Mouse (Mus musculus): ENCODE results near the gene Avpi1. TPM values are rescaled to one million over a fixed set of nuclear protein-coding genes. Genes with fewer than 3 reads are reported as not detected.
"Not testable (repeated sequence)": the region's sequence is repeated elsewhere in the genome, so short reads cannot be mapped to it uniquely, and the experiment has no call there.

Gene Avpi1
- total RNA-seq, 2 experiments from 2014 or later, result 32.0 to 33.3 TPM

DNA sequence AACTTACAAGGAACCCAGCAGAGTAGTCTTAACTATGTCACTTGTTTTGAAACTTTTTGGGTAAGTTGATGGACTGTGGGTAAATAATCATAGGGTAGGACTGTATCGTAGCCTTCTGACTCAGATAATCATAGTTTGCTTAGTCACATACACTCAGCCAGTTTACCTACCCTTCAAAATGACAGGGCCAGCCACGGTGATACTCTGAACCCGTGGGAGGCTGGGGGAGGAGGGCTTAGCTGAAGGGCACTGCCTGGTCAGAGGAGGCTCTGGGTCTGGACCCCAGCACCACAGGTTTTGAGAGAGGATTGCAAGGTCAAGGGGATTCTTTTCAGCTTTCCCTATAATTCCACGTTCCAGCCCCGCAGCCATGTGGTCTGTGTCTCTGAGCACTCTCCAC is 10.3 kb downstream of the Avpi1 start:
- DNase-seq (ENCODE audit: low spot score in 2 of 2), result no peak

DNA sequence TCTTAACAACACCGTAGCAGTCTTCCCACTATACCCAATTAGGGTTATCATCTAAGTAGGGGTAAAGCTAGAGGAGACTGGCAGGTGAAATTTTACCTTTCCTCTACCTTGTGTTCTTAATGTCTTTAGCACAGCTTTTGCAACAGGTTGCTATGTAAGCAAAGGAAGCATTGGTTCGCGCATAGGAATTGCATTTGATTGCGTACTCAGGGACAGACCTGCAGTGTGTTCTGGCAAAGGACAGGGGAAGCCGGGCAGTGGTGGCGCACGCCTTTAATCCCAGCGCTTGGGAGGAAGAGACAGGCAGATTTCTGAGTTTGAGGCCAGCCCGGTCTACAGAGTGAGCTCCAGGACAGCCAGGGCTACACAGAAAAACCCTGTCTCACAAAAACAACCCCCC is 10.7 kb downstream of the Avpi1 start:
- DNase-seq (ENCODE audit: low spot score in 2 of 2), result no peak

DNA sequence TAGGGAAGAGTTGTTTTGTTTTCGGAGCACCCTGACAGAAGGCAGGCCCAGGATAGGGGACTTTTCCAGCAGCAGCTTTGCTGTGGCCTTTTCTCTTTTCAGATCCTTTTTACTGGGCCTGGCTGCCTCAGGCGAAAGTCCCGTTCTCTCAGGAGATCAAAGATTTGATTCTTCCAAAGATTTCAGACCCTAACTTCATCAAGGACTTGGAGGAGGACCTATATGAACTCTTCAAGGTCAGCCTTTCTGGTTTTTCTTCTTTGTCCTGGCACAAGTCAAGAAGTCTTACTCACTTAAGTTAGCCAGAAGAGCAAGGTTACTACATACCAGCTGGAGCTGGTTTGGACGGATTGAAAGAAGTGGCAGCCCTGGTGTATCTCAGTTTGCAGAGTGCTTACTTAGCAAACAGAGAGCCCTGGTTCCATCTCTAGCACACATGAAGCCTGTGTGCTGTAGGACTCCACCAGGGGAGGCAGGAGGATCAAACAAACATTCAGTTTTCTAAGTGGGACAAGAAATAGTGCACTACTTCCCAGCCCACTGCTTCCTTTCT is 13.0 kb downstream of the Avpi1 start:
- DNase-seq (ENCODE audit: low spot score in 2 of 2), result no peak

DNA sequence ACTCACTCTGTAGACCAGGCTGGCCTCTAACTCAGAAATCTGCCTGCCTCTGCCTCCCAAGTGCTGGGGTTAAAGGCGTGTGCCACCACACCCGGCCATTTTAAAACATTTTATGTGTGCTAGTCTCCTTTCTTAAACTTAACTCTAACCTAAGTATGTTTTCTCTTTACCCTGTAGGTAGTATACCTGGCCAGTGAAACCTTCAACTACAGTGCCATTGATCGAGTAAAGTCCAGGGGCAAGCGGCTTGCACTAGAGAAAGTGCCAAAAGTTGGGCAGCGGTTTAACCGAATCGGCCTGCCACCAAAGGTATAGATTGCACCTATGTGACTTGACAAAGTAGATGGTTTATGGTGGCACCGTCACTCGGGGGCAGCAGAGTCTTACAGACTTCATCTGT is 24.2 kb downstream of the Avpi1 start:
- DNase-seq (ENCODE audit: low spot score in 2 of 2), result no peak

DNA sequence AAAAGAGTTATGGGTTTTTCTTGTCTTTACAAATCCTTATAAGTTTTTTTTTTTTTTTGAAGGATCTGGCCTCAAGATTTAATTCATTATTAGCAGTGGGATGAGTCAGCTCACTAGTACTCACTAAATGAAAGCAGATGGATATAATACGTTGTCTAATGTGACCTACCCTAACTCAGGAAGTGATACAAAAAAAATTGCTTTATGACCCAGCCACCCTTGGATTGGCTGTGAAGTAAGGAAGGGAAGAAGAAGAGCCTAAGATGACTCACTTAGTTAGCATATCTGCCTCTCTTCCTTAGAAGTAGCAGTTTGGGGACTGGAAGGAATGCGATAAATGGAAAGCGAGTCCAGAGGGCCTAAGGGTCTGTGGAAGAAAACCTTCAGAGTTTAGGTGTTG is 29.5 kb downstream of the Avpi1 start:
- DNase-seq (ENCODE audit: low spot score in 2 of 2), result no peak

DNA sequence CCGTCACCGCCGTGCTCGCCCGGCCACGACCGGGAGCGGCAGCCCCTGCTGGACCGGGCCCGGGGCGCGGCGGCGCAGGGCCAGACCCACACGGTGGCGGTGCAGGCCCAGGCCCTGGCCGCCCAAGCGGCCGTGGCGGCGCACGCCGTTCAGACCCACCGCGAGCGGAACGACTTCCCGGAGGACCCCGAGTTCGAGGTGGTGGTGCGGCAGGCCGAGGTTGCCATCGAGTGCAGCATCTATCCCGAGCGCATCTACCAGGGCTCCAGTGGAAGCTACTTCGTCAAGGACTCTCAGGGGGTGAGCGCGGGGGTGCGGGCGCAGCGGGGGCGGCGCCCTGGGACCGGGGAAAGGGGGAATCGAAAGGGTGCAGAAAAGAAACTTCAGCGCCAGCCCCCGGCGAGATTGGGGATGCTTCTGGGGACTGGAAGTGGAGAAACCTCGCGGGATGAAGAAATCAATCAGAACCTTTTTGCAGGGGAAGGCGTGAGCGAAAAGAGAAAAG is 38.2 kb downstream of the Avpi1 start:
- peak in 1 of 2 experiments; percentile 29 for DNase-seq (ENCODE audit: low spot score in 2 of 2)

DNA sequence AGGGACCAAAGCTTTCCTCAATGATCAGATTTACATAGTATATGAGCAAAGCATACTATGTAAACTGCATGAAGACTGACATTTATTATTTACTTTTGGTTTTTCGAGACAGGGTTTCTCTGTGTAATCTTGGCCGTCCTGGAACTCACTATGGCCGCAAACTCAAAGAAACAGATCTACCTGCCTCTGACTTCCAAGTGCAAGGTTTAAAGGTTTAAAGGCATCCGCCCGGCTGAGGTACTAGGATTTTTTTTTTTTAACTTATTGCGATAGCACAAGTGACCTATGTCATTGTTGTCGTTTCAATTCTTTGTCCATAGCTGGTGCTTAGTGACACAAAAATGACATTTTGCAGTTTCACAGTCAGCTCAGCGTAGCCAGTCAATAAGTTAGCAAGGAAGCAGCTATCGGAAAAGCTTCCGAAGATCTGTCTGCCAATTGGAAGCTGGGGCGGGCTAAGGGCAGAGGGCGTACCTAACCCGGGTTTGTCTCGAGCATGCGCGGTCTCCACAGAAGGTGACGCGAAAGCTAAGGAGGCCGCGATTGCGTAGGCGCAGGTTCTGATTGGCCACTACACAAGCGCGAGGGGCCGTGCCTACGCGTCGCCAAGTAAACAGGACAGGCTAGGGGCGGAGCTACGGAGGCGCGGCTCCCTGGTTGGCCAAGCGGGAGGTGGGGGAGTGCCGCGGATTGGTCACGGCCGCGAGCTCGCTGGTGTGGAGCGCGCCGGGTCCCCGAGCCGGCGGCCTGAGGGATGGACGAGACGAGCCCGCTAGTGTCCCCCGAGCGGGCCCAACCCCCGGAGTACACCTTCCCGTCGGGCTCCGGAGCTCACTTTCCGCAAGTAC is 38.9 kb downstream of the Avpi1 start, which contains the start of gene Pi4k2a:
Pi4k2a (plus strand) TSS at position 723 of the 848 bp plus-strand sequence.
- peak; percentile 99 to 100 for DNase-seq (ENCODE audit: low spot score in 2 of 2)

DNA sequence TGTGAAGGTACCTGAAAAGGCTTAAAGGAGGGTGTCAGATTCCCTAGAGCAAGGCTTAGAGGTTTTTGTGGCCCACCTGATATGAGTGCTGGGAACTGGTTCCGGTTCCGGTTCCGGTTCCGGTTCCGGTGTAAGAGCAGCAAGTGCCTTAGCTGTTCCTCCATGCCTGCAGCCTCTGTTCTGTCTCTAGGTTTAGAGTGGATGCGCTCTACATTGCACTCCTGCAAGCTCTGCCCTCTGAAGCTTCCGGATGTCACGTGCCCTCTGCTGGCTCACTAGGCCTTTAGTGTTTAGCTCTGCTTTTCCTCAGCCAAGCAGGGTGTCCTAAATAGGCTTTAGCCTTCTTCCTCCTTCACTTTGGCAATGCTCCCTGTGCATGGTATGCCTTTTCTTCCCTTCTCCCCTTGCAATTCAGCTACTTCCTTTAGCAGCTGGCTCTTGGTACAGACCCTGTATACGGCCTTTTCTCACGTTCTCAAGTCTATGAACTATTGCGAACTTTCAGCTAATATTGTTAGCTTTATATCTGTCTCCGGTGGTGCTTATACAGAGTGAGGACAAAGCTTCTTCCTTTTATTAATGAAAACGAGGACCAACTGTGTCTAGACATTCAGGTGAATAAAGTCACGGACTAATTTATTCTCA is 39.6 kb downstream of the Avpi1 start:
- DNase-seq (ENCODE audit: low spot score in 2 of 2), result peak; percentile 28 to 47

DNA sequence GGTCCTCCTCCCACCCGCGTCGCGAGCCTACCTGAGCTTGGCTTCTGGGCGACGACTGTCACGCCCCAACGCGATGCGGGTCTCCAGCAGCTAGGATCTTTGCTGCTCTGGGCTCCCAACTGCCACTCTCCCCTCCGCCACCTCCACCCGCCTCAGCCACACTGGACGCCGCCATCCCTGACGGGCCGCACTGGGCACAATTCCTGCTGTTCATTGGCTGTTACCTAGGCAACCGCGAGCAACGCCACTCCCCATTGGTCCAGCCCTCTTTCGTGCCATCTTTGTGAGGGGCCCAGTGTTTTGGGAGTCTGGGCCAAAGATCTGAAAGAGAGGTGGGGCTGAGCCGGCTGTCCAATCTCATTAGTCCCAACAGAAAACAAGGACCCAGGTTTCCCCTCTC is 42.7 kb downstream of the Avpi1 start, which contains the start of gene Morn4:
Morn4 (minus strand) TSS at position 192 of the 400 bp plus-strand sequence.
- DNase-seq (ENCODE audit: low spot score in 2 of 2), result peak; percentile 93 to 94

DNA sequence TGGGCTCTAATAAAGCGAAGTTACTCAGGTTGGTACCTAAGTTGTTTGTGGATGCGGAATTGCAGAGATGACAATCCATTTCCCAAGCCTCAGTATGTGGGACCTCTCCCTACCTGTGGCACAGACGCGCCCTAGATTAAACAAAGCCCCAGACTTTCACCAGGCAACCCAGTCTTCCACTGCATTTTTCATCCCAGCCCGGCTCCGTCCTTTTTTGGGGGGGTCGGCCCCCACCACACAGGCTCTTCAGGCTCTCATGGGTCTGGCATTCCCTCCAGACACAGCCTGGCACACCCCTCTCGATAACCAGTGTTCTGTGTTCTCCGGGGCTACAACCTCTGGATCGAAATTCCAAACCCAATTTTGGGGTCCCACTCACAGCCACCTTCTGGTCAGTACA is 43.2 kb downstream of the Avpi1 start:
- no peak for DNase-seq (ENCODE audit: low spot score in 2 of 2)

DNA sequence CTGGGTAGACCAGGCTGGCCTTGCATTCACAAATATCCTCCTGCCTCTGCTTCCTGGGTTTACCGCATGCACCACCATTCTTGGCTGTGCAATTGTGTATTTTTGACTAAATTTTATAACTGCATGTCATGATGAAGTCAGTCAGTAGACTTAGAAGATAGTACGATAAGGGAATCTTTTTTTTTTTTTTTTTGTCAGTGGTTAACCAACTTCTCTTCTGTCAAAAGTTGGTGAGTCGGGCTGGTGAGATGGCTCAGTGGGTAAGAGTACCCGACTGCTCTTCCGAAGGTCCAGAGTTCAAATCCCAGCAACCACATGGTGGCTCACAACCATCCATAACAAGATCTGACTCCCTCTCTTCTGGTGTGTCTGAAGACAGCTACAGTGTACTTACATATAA is 47.2 kb downstream of the Avpi1 start:
- DNase-seq (ENCODE audit: low spot score in 2 of 2), result not testable (repeated sequence)

DNA sequence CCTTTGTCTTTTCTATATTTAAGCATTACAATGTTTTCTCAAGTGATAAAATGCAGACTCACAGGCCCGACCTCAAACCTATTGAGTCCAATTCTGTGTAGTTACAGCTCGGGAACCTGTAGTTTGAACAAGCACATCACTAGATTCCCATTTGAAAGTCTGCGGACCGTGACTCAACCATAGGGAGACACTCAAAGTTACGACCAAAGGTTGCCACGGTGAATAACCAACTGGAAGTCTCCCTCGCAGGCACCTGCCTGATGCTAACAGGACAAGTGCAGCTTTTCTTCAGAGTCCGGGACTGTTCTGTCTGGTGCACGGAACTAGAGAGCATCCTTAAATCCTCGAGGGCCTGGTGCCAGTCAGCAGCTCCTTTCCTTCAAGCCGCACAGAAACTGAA is 48.4 kb downstream of the Avpi1 start:
- DNase-seq (ENCODE audit: low spot score in 2 of 2), result no peak

DNA sequence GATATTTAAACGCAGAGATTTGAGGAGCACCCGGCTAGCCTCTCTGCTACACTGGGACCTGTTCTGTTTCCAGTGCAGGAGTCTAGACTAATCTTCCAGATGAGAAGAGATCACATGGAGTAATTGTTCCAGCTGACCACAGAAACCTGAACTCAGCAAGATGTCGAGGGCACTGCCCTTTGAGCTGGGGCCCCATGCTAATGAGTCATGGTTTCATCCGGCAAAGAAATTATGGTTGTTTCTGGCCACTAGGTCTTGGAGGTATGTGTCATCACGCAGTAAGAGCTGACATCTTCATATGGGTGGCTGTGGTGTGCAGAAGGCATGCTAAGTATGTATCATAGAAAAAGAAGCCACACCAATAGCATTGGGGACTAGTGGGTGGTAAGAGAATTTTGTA is 48.9 kb downstream of the Avpi1 start:
- no peak for DNase-seq (ENCODE audit: low spot score in 2 of 2)

DNA sequence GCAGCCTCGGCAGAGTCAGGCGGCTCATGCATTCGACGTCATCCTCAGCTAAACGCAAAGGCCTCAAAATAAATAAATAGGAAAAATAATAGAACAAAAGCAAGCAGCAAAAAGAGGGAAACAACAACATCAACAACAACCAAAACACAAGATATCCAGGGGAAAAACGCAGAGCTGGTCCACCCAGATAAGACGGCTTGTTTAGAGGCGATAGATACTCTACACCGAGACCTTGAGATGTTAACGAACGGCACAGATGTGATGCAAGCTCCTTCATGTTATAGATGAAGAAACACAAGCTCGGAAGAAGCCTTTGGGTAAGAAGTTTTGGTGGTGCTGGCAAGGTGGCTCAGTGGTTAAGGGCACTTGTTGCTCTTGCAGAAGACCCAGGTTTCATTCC is 49.9 kb downstream of the Avpi1 start:
- no peak for DNase-seq (ENCODE audit: low spot score in 2 of 2)

DNA sequence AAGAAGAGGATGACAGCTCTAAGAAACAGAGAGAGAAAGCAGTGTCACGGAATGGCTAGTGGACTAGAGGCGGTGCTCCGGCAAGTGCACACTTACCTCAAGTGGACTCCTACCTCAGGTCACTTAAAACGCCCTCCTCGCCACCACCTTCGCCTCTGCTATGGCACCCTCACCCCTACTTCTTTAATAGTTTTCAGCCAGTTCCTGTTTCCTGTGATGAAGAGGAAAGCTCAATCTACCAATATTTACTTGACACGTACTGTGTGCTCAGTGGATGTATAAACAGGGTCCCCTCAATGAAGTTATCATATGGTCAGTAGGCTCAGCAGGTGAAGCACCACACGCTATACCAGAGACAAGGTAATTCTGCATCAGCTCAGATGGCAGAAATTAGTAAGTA is 50.3 kb downstream of the Avpi1 start:
- DNase-seq (ENCODE audit: low spot score in 2 of 2), result no peak

DNA sequence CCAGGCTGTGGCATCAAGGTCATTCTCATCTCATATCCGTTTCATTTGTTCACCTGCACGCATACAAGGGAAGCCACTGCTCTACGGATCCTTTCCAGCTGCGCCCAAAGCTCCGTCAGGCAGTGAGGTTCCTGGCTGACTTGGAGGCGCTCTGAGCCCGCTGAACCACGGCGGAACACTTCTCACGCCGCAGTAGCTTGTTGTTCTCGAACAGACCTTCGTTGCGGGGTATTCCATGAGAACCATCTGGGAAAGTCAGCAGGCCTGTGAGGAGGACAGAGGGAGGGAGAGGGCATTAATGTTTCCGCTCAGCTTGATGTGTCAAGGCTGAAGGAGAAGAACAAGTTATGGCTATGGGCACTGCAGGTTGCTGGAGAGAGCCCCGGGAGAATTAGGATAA is 52.9 kb downstream of the Avpi1 start:
- no peak for DNase-seq (ENCODE audit: low spot score in 2 of 2)

DNA sequence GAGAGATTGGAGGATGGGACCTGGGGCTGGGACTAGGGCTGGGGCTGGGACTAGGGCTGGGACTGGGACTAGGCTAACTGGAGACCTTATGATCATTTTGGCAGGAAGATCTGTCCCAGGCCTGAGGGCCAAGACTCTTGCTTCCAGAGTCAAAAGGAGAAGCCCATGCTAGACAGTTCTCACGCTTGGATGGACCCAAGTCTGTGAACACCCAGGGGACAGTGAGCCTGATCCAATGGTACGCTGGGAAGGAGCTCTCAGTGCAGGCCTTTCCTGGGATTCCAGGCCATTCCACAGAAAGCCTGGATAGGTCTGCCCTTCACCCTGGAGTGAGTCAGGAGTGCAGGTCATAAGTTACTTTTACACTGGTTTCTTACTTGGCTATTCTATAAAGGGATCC is 53.8 kb downstream of the Avpi1 start:
- no peak for DNase-seq (ENCODE audit: low spot score in 2 of 2)

Other genes starting within 250 kb of the Avpi1 start
- gene Rrp12, start 232.9 kb downstream of the Avpi1 start, total RNA-seq (2021), result 10 to 100 TPM; 29.7 to 31.5 TPM
- 100 to 1,000 TPM; 593 to 606 TPM for gene Pgam1, start 217.1 kb downstream of the Avpi1 start, total RNA-seq (2021)
- gene Exosc1, start 195.6 kb downstream of the Avpi1 start, total RNA-seq (2021), result 10 to 100 TPM; 20.4 to 30.6 TPM
- 10 to 100 TPM; 42.7 to 49.4 TPM for gene Zdhhc16, start 195.6 kb downstream of the Avpi1 start, total RNA-seq (2021)
- gene Mms19, start 147.9 kb downstream of the Avpi1 start, total RNA-seq (2021), result 10 to 100 TPM; 30.9 to 32.3 TPM
- 10 to 100 TPM; 12.0 to 12.2 TPM for gene Ubtd1, start 147.3 kb downstream of the Avpi1 start, total RNA-seq (2021)
- under 1 TPM; 0.30 to 0.44 TPM for gene Ankrd2, start 93.1 kb downstream of the Avpi1 start, total RNA-seq (2021)
- 1 to 10 TPM; 4.9 to 5.0 TPM for gene Hoga1, start 83.4 kb downstream of the Avpi1 start, total RNA-seq (2021)
- under 1 TPM; 0.53 to 0.73 TPM for gene 4933411K16Rik, start 76.8 kb downstream of the Avpi1 start, total RNA-seq (2021)
- gene Morn4, start 42.7 kb downstream of the Avpi1 start, total RNA-seq (2021), result 10 to 100 TPM; 66.2 to 67.8 TPM
- 10 to 100 TPM; 68.9 to 69.7 TPM for gene Pi4k2a, start 38.6 kb downstream of the Avpi1 start, total RNA-seq (2021)
- gene Marveld1, start 18.3 kb upstream of the Avpi1 start, total RNA-seq (2021), result 1 to 10 TPM; 8.3 to 8.6 TPM
- gene Zfyve27, start 34.9 kb upstream of the Avpi1 start, total RNA-seq (2021), result 10 to 100 TPM; 78.2 to 85.1 TPM
- gene Sfrp5, start 73.2 kb upstream of the Avpi1 start, total RNA-seq (2021), result 1 to 10 TPM in 1 of 2 experiments, under 1 TPM in 1; 0.49 to 2.1 TPM
- 100 to 1,000 TPM; 112 to 119 TPM for gene Golga7b, start 118.5 kb upstream of the Avpi1 start, total RNA-seq (2021)